Mouse (Mus musculus): ENCODE results near the gene Ddx39b. TPM values are rescaled to one million over a fixed set of nuclear protein-coding genes. Genes with fewer than 3 reads are reported as not detected.

Gene Ddx39b
- polyA plus RNA-seq, 1 experiment = 245 TPM

GRCm38 (mm10) chr17:35247144-35247543 is 5.6 kb downstream of the Ddx39b start:
- Histone ChIP-seq H3K4me3 (ENCODE audit: low read depth, low read length) (no peak overlapping the region), H3K36me3 (ENCODE audit: control insufficient read depth, insufficient read depth, low read length, poor library complexity, severe bottlenecking) (peaks cover 89% of the 10 kb centered on the region), H3K9ac (ENCODE audit: low read depth, poor library complexity, severe bottlenecking) (no peak overlapping the region)

GRCm38 (mm10) chr17:35248986-35249385 is 7.4 kb downstream of the Ddx39b start:
- no peaks in the 10 kb centered on the region for H3K27me3 ChIP-seq (ENCODE audit: control insufficient read depth, insufficient read depth, low read length, poor library complexity, severe bottlenecking)
- H3K4me1 ChIP-seq (ENCODE audit: control insufficient read depth, insufficient read depth, low read length) = peaks cover 2% of the 10 kb centered on the region
- no peak overlapping the region for H3K27ac ChIP-seq (ENCODE audit: insufficient read depth, low read length)
- TF ChIP-seq POLR2A (IDR thresholded peaks at IDR 0.05; ENCODE audit: insufficient read depth, low read length) (no peak), CTCF (IDR thresholded peaks at IDR 0.05; ENCODE audit: low read depth, low read length) (no peak), EP300 (IDR thresholded peaks at IDR 0.05; ENCODE audit: insufficient read depth, low read depth, low read length) (no peak)
- H3K4me3 ChIP-seq (ENCODE audit: low read depth, low read length) = no peak overlapping the region
- H3K36me3 ChIP-seq (ENCODE audit: control insufficient read depth, insufficient read depth, low read length, poor library complexity, severe bottlenecking) = peaks cover 89% of the 10 kb centered on the region
- no peaks in the 10 kb centered on the region for H3K9me3 ChIP-seq (replicated peaks; ENCODE audit: control insufficient read depth, insufficient read depth, low read length, poor library complexity, severe bottlenecking)
- no peak overlapping the region for H3K9ac ChIP-seq (ENCODE audit: low read depth, poor library complexity, severe bottlenecking)

More at GRCm38 (mm10) chr17:35247144-35247543, 5.6 kb downstream of the Ddx39b start:
- H3K4me1 ChIP-seq (ENCODE audit: control insufficient read depth, insufficient read depth, low read length) = peaks cover 2% of the 10 kb centered on the region
- no peak overlapping the region for H3K27ac ChIP-seq (ENCODE audit: insufficient read depth, low read length)
- no peaks in the 10 kb centered on the region for H3K9me3 ChIP-seq (replicated peaks; ENCODE audit: control insufficient read depth, insufficient read depth, low read length, poor library complexity, severe bottlenecking)
- H3K27me3 ChIP-seq (ENCODE audit: control insufficient read depth, insufficient read depth, low read length, poor library complexity, severe bottlenecking) = no peaks in the 10 kb centered on the region
- TF ChIP-seq POLR2A (IDR thresholded peaks at IDR 0.05; ENCODE audit: insufficient read depth, low read length) = no peak
- no peak for TF ChIP-seq CTCF (IDR thresholded peaks at IDR 0.05; ENCODE audit: low read depth, low read length)

GRCm38 (mm10) chr17:35249451-35250197 is 8.1 kb downstream of the Ddx39b start:
- Histone ChIP-seq H3K4me3 (ENCODE audit: low read depth, low read length) (no peak overlapping the region), H3K9ac (ENCODE audit: low read depth, poor library complexity, severe bottlenecking) (no peak overlapping the region), H3K36me3 (ENCODE audit: control insufficient read depth, insufficient read depth, low read length, poor library complexity, severe bottlenecking) (peaks cover 82% of the 10 kb centered on the region), H3K27ac (ENCODE audit: insufficient read depth, low read length) (no peak overlapping the region), H3K4me1 (ENCODE audit: control insufficient read depth, insufficient read depth, low read length) (peaks cover 2% of the 10 kb centered on the region), H3K9me3 (replicated peaks; ENCODE audit: control insufficient read depth, insufficient read depth, low read length, poor library complexity, severe bottlenecking) (no peaks in the 10 kb centered on the region), H3K27me3 (ENCODE audit: control insufficient read depth, insufficient read depth, low read length, poor library complexity, severe bottlenecking) (no peaks in the 10 kb centered on the region)
- no peak for TF ChIP-seq POLR2A (IDR thresholded peaks at IDR 0.05; ENCODE audit: insufficient read depth, low read length)
- TF ChIP-seq EP300 (IDR thresholded peaks at IDR 0.05; ENCODE audit: insufficient read depth, low read depth, low read length) = no peak
- no peak for TF ChIP-seq CTCF (IDR thresholded peaks at IDR 0.05; ENCODE audit: low read depth, low read length)

- no peaks in the 10 kb centered on the region for H3K27me3 ChIP-seq (ENCODE audit: control insufficient read depth, insufficient read depth, low read length, poor library complexity, severe bottlenecking)
- H3K4me3 ChIP-seq (ENCODE audit: low read depth, low read length) = no peak overlapping the region
- H3K27ac ChIP-seq (ENCODE audit: insufficient read depth, low read length) = no peak overlapping the region
- peaks cover 73% of the 10 kb centered on the region for H3K36me3 ChIP-seq (ENCODE audit: control insufficient read depth, insufficient read depth, low read length, poor library complexity, severe bottlenecking)
- H3K9ac ChIP-seq (ENCODE audit: low read depth, poor library complexity, severe bottlenecking) = no peak overlapping the region
- peaks cover 2% of the 10 kb centered on the region for H3K4me1 ChIP-seq (ENCODE audit: control insufficient read depth, insufficient read depth, low read length)
- H3K9me3 ChIP-seq (replicated peaks; ENCODE audit: control insufficient read depth, insufficient read depth, low read length, poor library complexity, severe bottlenecking) = no peaks in the 10 kb centered on the region
- TF ChIP-seq POLR2A (IDR thresholded peaks at IDR 0.05; ENCODE audit: insufficient read depth, low read length) (no peak), CTCF (IDR thresholded peaks at IDR 0.05; ENCODE audit: low read depth, low read length) (no peak), EP300 (IDR thresholded peaks at IDR 0.05; ENCODE audit: insufficient read depth, low read depth, low read length) (no peak)
Measured at GRCm38 (mm10) chr17:35250348-35251120, 9.0 kb downstream of the Ddx39b start.

GRCm38 (mm10) chr17:35251162-35251719 is 9.7 kb downstream of the Ddx39b start:
- H3K4me3 ChIP-seq (ENCODE audit: low read depth, low read length) = no peak overlapping the region
- TF ChIP-seq CTCF (IDR thresholded peaks at IDR 0.05; ENCODE audit: low read depth, low read length) (no peak), EP300 (IDR thresholded peaks at IDR 0.05; ENCODE audit: insufficient read depth, low read depth, low read length) (no peak), POLR2A (IDR thresholded peaks at IDR 0.05; ENCODE audit: insufficient read depth, low read length) (no peak)
- H3K9me3 ChIP-seq (replicated peaks; ENCODE audit: control insufficient read depth, insufficient read depth, low read length, poor library complexity, severe bottlenecking) = no peaks in the 10 kb centered on the region
- no peaks in the 10 kb centered on the region for H3K27me3 ChIP-seq (ENCODE audit: control insufficient read depth, insufficient read depth, low read length, poor library complexity, severe bottlenecking)
- H3K27ac ChIP-seq (ENCODE audit: insufficient read depth, low read length) = no peak overlapping the region
- no peak overlapping the region for H3K9ac ChIP-seq (ENCODE audit: low read depth, poor library complexity, severe bottlenecking)
- H3K36me3 ChIP-seq (ENCODE audit: control insufficient read depth, insufficient read depth, low read length, poor library complexity, severe bottlenecking) = peaks cover 66% of the 10 kb centered on the region
- peaks cover 2% of the 10 kb centered on the region for H3K4me1 ChIP-seq (ENCODE audit: control insufficient read depth, insufficient read depth, low read length)
